Mouse (Mus musculus): ENCODE results near the gene Bpnt1.

Gene Bpnt1

DNA sequence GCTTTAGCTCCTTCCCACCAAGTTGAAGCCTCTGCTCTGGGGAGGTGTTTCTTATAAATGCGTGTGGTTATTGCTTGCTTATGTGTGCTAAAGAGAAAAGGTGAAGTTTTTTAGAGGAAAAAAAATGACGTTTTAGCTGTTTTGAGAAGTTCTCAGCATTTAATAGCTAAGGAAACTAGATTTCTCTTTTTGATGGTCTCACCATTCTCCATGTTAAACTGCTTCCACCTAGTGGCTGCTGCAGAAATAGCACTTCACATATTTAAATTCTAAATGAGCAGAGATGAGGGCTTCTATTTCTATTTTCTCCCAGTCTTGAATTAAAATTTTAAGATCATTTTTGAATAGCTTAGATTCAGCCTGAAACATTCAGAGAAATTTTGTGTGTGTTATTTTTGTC lies 72.1 kb downstream of the Bpnt1 start:
- peak; percentile 13 for DNase-seq (ENCODE audit: low read depth, low spot score)

DNA sequence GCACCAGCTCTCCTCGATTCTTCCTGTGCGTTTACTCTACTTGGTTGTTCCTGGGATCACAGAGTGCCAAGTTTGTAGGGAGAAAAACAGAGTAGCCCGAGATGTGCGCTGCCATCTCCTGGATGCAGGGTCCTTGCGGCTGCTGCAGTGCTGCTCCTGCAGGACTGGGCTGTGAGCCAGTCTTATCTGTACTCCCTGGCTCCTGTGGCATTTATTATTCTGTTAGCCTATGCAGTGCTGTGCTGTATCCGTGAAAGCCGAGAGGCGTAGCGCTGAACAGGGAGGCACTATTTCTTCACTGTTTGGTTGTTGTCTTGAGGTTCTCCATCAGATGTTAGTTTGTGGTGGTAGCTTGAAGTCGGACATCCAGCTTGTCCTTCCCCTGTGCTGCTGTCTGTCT lies 74.0 kb downstream of the Bpnt1 start:
- DNase-seq (ENCODE audit: low read depth, low spot score): no peak
